Mouse (Mus musculus) ES-E14 (cell line): ENCODE results near the gene Chaf1a. TPM values are rescaled to one million over a fixed set of nuclear protein-coding genes. Genes with fewer than 3 reads are reported as not detected.

ENCODE experiments used
- DNase-seq: peaks from one replicate; pipeline ENCODE4 v3.0.0-alpha.2; 2013; ENCODE audit warnings: low read depth, low spot score
- H3K27ac ChIP-seq: 2 replicates; pipeline ENCODE4 v1.5.1; 2012; ENCODE audit warnings: low read depth, mild to moderate bottlenecking, low read length, moderate library complexity, mixed read lengths; ENCODE audit not compliant: poor library complexity, insufficient read depth, severe bottlenecking
- H3K36me3 ChIP-seq: 2 replicates; pipeline ENCODE4 v1.6.1; 2012; ENCODE audit warnings: mild to moderate bottlenecking, low read length, moderate library complexity, mixed read lengths; ENCODE audit not compliant: control insufficient read depth, poor library complexity, insufficient read depth, severe bottlenecking
- H3K4me1 ChIP-seq, 2 experiments: fragments of 150-350 bp in 1 of 2; sonication (generic) in 1 of 2; 2 replicates each; pipeline ENCODE4 v1.6.1; 2012; ENCODE audit warnings: low read length in 2 of 2, mild to moderate bottlenecking in 1 of 2, mixed read lengths in 1 of 2; ENCODE audit not compliant: control insufficient read depth in 2 of 2, insufficient read depth in 2 of 2, poor library complexity in 1 of 2
- H3K4me3 ChIP-seq, 2 experiments: fragments of 150-350 bp in 1 of 2; sonication (generic) in 1 of 2; 2 replicates each; pipeline ENCODE4 v1.5.1; 2012; ENCODE audit warnings: low read length in 2 of 2, low read depth in 1 of 2, mild to moderate bottlenecking in 1 of 2, mixed read lengths in 1 of 2; ENCODE audit not compliant: insufficient read depth in 1 of 2, poor library complexity in 1 of 2, severe bottlenecking in 1 of 2
- H3K9ac ChIP-seq: 2 replicates; pipeline ENCODE4 v1.6.1; 2012; ENCODE audit warnings: low read depth, mild to moderate bottlenecking, low read length, mixed read lengths; ENCODE audit not compliant: poor library complexity, insufficient read depth, severe bottlenecking
- H3K9me3 ChIP-seq: fragments of 150-350 bp; sonication (generic); 2 replicates; pipeline ENCODE4 v1.6.1; 2012; ENCODE audit warnings: low read depth, mild to moderate bottlenecking, low read length; ENCODE audit not compliant: control insufficient read depth, insufficient read depth
- CHD2 ChIP-seq: IDR thresholded peaks from 2 replicates; pipeline ENCODE4 v1.6.1; 2014; ENCODE audit warnings: mild to moderate bottlenecking, low read depth, low read length, inconsistent platforms
- HCFC1 ChIP-seq: IDR thresholded peaks from 2 replicates; pipeline ENCODE4 v1.6.1; 2012; ENCODE audit warnings: low read length, inconsistent platforms, borderline replicate concordance; ENCODE audit not compliant: insufficient read depth
- MAFK ChIP-seq: IDR thresholded peaks from 2 replicates; pipeline ENCODE4 v1.6.1; 2014; ENCODE audit warnings: mild to moderate bottlenecking, low read depth, low read length, inconsistent platforms; ENCODE audit not compliant: insufficient read depth
- ZC3H11A ChIP-seq: IDR thresholded peaks from 2 replicates; pipeline ENCODE4 v1.6.1; 2012; ENCODE audit warnings: low read depth, mild to moderate bottlenecking, inconsistent platforms, low read length, borderline replicate concordance
- ZNF384 ChIP-seq: IDR thresholded peaks from 2 replicates; pipeline ENCODE4 v1.6.1; 2012; ENCODE audit warnings: low read depth, low read length, inconsistent platforms
- in situ Hi-C, 2 experiments: fragments of 600-800 bp; cut with MboI; formaldehyde crosslinking; loops; one replicate each; pipeline ENCODE4 v1.15.1; 2025; ENCODE audit warnings: low sequenced_read_pairs in 2 of 2, inconsistent platforms in 1 of 2; ENCODE audit not compliant: unreplicated experiment in 2 of 2
- total RNA-seq: library from RNA; depleted of rRNA; stranded (reverse); fragments of 300-350 nt; gene quantifications from 2 replicates; pipeline ENCODE4 v1.2.3, GENCODE M21; 2012

Gene Chaf1a
- total RNA-seq, 1 experiment: 48.3 TPM

DNA sequence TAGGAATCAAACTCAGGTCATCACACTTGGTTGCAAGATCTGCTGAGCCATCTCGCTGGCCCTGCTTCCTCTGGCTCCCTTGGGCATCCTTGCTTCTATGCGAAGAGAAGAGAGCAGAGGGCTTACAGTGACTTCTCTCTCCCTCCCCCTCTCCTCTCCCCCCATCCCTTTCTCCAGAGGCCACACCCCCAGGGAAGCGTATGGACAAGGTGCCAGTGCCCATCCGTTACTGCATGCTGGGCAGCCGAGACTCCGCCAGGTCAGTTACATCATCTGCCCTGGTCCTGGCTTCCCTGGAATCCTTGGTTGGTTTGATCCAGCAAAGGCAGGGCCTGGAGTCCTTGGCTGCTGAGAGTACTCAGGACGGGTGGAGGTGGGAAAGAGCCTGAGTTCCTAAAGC is 28.8 kb upstream of the Chaf1a start:
- Histone ChIP-seq H3K36me3 (peaks cover 27% of the 10 kb centered on the region), H3K4me3 (no peak overlapping the region), H3K27ac (no peak overlapping the region), H3K9ac (no peak overlapping the region), H3K4me1 (peaks cover 0 to 4% of the 10 kb centered on the region in 2 experiments; a peak in 2 of 4 replicates), H3K9me3 (no peaks in the 10 kb centered on the region)
- TF ChIP-seq HCFC1: no peak
- no peak for TF ChIP-seq CHD2
- TF ChIP-seq ZNF384: no peak
- no peak for TF ChIP-seq ZC3H11A
- no peak for TF ChIP-seq MAFK
- no peak for DNase-seq
- in situ Hi-C loops: no loop called here

DNA sequence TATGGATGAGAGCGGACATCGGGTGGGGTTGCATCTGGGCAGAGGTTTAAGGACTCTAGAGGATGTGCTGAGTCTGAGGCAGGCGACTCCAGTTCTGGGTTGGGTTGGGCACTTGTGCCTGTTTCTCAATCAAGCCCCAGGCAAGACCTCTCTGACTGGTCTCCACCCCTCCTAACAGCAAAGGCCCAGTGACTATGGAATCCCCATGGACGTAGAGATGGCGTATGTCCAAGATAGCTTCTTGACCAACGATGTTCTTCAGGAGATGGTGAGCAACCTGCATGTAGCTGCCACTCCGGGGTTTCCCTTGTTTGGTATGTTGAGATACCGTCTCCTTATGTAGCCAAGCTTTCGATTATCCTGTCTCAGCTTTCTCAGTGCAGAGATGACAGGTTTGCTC is 24.9 kb upstream of the Chaf1a start:
- no peak overlapping the region for H3K9ac ChIP-seq

GRCm38 (mm10) chr17:56016382-56016781 is 23.9 kb upstream of the Chaf1a start:
- no peak for TF ChIP-seq CHD2
- TF ChIP-seq ZC3H11A: no peak
- no peak for TF ChIP-seq HCFC1
- TF ChIP-seq ZNF384: no peak
- TF ChIP-seq MAFK: no peak
- DNase-seq: no peak
- Histone ChIP-seq H3K4me3 (no peak overlapping the region), H3K4me1 (peaks cover 0 to 2% of the 10 kb centered on the region in 2 experiments; a peak in 1 of 4 replicates), H3K9me3 (no peaks in the 10 kb centered on the region), H3K27ac (no peak overlapping the region), H3K9ac (no peak overlapping the region), H3K36me3 (peaks cover 61% of the 10 kb centered on the region)
- in situ Hi-C loops: no loop called here

More for the DNA sequence above, 24.9 kb upstream of the Chaf1a start:
- no peak for TF ChIP-seq ZNF384
- no peak for TF ChIP-seq MAFK
- TF ChIP-seq ZC3H11A: no peak
- TF ChIP-seq HCFC1: no peak
- no peak for TF ChIP-seq CHD2
- Histone ChIP-seq H3K9me3 (no peaks in the 10 kb centered on the region), H3K27ac (no peak overlapping the region), H3K4me3 (no peak overlapping the region), H3K4me1 (peaks cover 0 to 2% of the 10 kb centered on the region in 2 experiments; a peak in 1 of 4 replicates), H3K36me3 (peaks cover 59% of the 10 kb centered on the region)
- DNase-seq: no peak
- in situ Hi-C loops: no loop called here

DNA sequence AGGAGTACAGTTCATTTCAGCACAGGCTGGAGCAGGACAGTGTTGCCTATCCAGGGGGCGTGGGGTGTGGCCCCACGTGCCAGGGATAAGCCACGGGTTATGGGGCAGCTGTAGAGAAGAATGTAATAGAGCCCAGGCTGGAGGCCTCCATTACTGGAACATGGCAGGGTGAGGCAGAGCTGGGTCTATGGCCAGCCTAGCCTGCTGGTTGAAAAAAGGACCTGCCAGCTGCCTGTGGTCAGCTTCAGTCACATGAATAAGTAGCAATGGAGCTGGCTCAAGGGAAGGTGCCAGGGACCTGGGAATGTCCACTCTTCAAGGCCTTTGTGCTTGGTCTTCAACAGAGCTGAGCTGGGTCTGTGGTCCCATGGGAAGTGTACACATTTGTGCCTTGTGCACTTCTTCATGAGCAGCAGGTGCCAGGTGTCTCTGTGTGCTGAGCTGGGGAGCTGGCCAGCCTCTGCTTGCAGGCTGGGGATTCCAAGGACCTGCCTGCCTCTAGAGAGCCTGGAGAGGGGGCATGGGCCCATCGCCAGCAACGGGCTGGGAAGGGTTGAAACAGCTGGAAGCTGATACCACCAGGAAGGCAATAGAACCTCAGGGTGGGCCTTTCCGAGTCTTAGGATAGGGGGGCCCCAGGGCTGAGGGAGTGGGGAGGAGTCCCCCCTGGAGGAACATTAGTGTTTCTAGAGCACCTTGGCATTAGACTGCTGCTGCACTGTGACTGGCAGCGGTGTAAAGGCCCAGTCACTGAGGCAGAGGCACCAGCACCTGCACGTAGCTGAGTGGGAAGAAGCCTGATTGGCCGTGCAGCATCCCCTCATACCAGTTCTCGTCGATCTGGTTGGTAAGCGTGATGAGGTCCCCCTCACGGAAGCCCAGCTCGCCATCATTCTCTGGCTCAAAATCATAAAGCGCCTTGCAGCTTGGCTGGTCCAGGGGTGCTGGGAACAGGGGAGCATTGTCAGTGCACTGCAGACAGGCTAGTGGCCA is 23.1 kb upstream of the Chaf1a start:
- peaks cover 55% of the 10 kb centered on the region for H3K36me3 ChIP-seq
- DNase-seq: no peak
- in situ Hi-C loops: no loop called here

More for the DNA sequence above, 23.1 kb upstream of the Chaf1a start:
- no peak overlapping the region for H3K27ac ChIP-seq
- H3K4me3 ChIP-seq: no peak overlapping the region
- peaks cover 0 to 2% of the 10 kb centered on the region in 2 experiments; a peak in 1 of 4 replicates for H3K4me1 ChIP-seq
- no peak overlapping the region for H3K9ac ChIP-seq
- TF ChIP-seq CHD2: no peak
- no peak for TF ChIP-seq ZNF384
- TF ChIP-seq ZC3H11A: no peak
- no peak for TF ChIP-seq MAFK
- no peak for TF ChIP-seq HCFC1
- H3K9me3 ChIP-seq: no peaks in the 10 kb centered on the region
